Mouse (Mus musculus) forebrain, embryonic 14.5 days (tissue): ENCODE data around the gene Ano4. TPM values are rescaled to one million over a fixed set of nuclear protein-coding genes. Genes with fewer than 3 reads are reported as not detected.
A peak's percentile ranks its signal among the peaks of the same experiment; 100 is the strongest.

Experiments
- ATAC-seq: fragments of 200-750 bp; cut with Nextera tagmentation; 2 replicates; pipeline ENCODE4 v1.8.0; 2017; ENCODE audit warnings: mild to moderate bottlenecking, moderate library complexity
- DNase-seq: peaks from one replicate; pipeline ENCODE4 v3.0.0-alpha.2; 2015; ENCODE audit warnings: low spot score
- H3K27ac ChIP-seq: fragments of 300-500 bp; sonication (generic); 2 replicates; pipeline ENCODE4 v1.5.1; 2014; ENCODE audit warnings: low read depth, mild to moderate bottlenecking, control low read depth, low read length, moderate library complexity
- H3K27me3 ChIP-seq: fragments of 300-500 bp; sonication (generic); replicated peaks from 2 replicates; pipeline ENCODE4 v1.6.1; 2014; ENCODE audit warnings: low read length, control low read depth, mixed read lengths; ENCODE audit not compliant: control insufficient read depth, insufficient read depth
- H3K36me3 ChIP-seq: fragments of 300-500 bp; sonication (generic); 2 replicates; pipeline ENCODE4 v1.6.1; 2014; ENCODE audit warnings: low read length, control low read depth; ENCODE audit not compliant: control insufficient read depth, insufficient read depth
- H3K4me1 ChIP-seq: fragments of 300-500 bp; sonication (generic); 2 replicates; pipeline ENCODE4 v1.6.1; 2014; ENCODE audit warnings: antibody characterized with exemption, low read length, control low read depth; ENCODE audit not compliant: control insufficient read depth, insufficient read depth
- H3K4me2 ChIP-seq: fragments of 300-500 bp; sonication (generic); 2 replicates; pipeline ENCODE4 v1.6.1; 2014; ENCODE audit warnings: mild to moderate bottlenecking, control low read depth, low read length
- H3K4me3 ChIP-seq: fragments of 300-500 bp; sonication (generic); 2 replicates; pipeline ENCODE4 v1.5.1; 2014; ENCODE audit warnings: low read depth, low read length, control low read depth
- H3K9ac ChIP-seq: fragments of 300-500 bp; sonication (generic); 2 replicates; pipeline ENCODE4 v1.6.1; 2014; ENCODE audit warnings: mild to moderate bottlenecking, low read length, control low read depth, moderate library complexity
- H3K9me3 ChIP-seq: fragments of 300-500 bp; sonication (generic); replicated peaks from 2 replicates; pipeline ENCODE4 v1.6.1; 2016; ENCODE audit warnings: low read length, control low read depth, mixed read lengths; ENCODE audit not compliant: control insufficient read depth
- WGBS: fragments of 180-500 bp; shearing (Covaris S2); extraction: QIAGEN DNeasy Blood & Tissue Kit; methylation state at CpG from one replicate; pipeline ENCODE4 v1.1.7; 2014; 5-methylcytosine and 5-hydroxymethylcytosine counted together
- polyA plus RNA-seq: library from polyadenylated mRNA; unstranded; fragments of >200 nt; fragmentation: Nextera tagmentation; extraction: Ambion mirVana; gene quantifications from 2 replicates; pipeline ENCODE4 v1.2.1, GENCODE M21; 2014

Gene Ano4
- polyA plus RNA-seq, 1 experiment from 2014 or later: 4.7 TPM

DNA sequence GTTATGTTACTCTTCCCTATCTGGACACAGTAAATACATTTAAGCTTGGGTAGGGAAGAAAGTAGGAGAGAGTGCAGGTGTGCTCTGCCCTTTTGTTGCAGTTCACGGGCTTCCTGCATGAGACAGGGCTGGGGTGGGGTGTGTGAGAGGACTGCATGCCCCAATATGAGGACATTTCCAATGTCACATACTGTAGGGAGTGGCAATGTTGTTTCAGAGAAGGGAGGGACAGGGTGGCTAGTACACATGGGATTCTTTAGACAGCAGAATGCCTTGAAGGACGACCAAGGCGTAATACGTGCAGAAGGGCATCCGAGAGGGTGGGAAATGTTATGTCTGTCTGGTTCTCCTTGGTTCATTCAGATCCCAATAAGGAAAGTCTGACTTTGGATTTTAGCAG lies 18.2 kb downstream of the Ano4 start:
- H3K4me2 ChIP-seq: no peak overlapping the region
- no peak overlapping the region for H3K4me3 ChIP-seq
- no peaks in the 10 kb centered on the region for H3K4me1 ChIP-seq
- 95% methylated on average over 5 of the region's 5 CpGs for WGBS
- no peaks in the 10 kb centered on the region for H3K9me3 ChIP-seq
- H3K9ac ChIP-seq: no peak overlapping the region
- DNase-seq: no peak
- H3K27ac ChIP-seq: no peak overlapping the region
- H3K36me3 ChIP-seq: no peaks in the 10 kb centered on the region
- no peaks in the 10 kb centered on the region for H3K27me3 ChIP-seq
- ATAC-seq: no peak

DNA sequence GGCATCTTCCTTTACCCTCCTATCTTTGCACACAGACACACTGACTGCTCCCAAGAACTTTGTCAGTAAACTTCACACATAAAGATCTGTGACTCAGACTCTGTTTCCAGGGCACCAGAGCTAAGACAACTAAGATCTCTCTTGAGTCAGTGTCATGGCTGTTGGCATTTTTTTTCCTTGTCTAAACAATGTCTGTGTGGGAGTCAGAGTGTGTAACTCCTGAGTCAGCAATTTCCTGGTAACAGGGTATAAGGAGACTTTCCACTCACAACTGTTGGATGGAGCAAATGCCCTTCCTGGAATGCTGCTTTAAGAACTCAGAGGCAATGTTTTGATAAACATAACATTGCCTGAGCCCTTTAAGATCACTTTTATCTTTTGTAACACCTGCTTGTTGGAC lies 37.0 kb downstream of the Ano4 start:
- Histone ChIP-seq H3K4me1 (no peaks in the 10 kb centered on the region), H3K27me3 (no peaks in the 10 kb centered on the region), H3K9me3 (no peaks in the 10 kb centered on the region), H3K4me3 (no peak overlapping the region), H3K9ac (no peak overlapping the region), H3K36me3 (no peaks in the 10 kb centered on the region), H3K4me2 (no peak overlapping the region), H3K27ac (no peak overlapping the region)
- ATAC-seq (no peak), DNase-seq (no peak)

DNA sequence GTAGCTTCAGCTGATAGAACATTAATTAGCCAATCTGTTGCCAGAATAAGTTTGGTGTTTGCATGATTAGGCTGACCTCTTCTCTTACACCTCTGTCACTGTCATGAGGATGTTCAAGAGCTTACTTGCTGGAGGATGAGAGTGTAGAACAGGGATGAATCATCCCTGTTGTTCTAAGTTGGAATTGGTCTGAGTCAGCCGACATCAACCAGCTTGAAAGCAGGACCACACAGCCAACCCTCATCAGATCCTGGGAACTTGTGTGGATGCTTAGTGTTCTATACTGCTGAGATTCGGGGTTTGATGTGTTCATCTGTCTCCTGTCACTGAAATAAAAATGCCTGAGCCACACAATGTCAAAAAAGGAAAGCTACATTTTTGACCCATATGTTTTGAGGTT lies 44.2 kb downstream of the Ano4 start:
- DNase-seq: no peak
- 66% methylated on average over 2 of the region's 2 CpGs for WGBS
- Histone ChIP-seq H3K9me3 (no peaks in the 10 kb centered on the region), H3K36me3 (no peaks in the 10 kb centered on the region), H3K4me3 (no peak overlapping the region), H3K9ac (no peak overlapping the region), H3K27ac (no peak overlapping the region), H3K4me2 (no peak overlapping the region), H3K4me1 (no peaks in the 10 kb centered on the region), H3K27me3 (no peaks in the 10 kb centered on the region)
- no peak for ATAC-seq

DNA sequence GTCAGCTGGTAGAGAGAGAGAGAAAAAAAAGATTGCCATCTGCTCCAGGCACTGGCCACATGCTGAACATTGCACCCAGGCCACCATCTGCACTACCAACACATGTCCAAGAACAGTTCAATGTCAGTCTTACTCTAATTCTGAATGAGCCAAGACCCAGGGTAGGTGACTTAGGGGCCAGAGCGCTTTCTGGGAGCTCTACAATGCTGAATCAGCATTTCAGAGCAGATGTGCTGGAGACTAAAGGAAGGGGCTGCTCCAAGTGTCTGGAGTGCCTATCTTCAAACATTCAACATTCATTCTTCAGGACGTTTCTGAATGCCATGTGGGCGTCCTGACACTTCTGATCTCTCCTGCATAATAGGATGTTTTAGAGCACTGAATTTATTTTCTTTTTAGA lies 51.8 kb downstream of the Ano4 start:
- ATAC-seq (no peak), DNase-seq (no peak)
- Histone ChIP-seq H3K4me1 (no peaks in the 10 kb centered on the region), H3K27me3 (no peaks in the 10 kb centered on the region), H3K36me3 (no peaks in the 10 kb centered on the region), H3K9me3 (no peaks in the 10 kb centered on the region), H3K4me2 (no peak overlapping the region), H3K27ac (no peak overlapping the region), H3K4me3 (no peak overlapping the region), H3K9ac (no peak overlapping the region)
- WGBS: 71% methylated on average over 3 of the region's 3 CpGs

DNA sequence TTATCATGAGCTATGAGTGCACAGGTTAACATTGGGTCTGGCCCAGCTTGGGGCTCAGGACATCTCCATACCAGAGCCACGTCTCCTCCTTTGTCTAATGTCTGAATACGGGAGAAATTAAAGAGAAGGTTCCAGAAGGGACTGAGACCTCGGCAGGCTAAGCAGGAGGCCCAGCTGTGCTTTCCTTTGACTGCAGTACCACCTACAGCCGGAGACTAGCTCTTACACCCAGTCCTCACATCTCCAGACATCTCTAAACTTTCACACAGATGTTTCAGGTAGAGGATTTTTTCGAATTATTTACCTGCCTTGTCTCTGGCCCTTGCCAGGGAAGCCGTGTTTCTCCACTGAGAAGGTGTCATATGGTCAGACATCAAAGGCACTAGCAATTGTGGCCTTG lies 53.9 kb downstream of the Ano4 start:
- WGBS: 69% methylated on average over 6 of the region's 6 CpGs
- H3K9ac ChIP-seq: no peak overlapping the region
- no peak overlapping the region for H3K4me2 ChIP-seq
- no peaks in the 10 kb centered on the region for H3K27me3 ChIP-seq
- H3K4me1 ChIP-seq: no peaks in the 10 kb centered on the region
- H3K9me3 ChIP-seq: no peaks in the 10 kb centered on the region
- ATAC-seq: no peak
- H3K36me3 ChIP-seq: no peaks in the 10 kb centered on the region
- no peak overlapping the region for H3K4me3 ChIP-seq
- DNase-seq: peak; percentile 4
- no peak overlapping the region for H3K27ac ChIP-seq

DNA sequence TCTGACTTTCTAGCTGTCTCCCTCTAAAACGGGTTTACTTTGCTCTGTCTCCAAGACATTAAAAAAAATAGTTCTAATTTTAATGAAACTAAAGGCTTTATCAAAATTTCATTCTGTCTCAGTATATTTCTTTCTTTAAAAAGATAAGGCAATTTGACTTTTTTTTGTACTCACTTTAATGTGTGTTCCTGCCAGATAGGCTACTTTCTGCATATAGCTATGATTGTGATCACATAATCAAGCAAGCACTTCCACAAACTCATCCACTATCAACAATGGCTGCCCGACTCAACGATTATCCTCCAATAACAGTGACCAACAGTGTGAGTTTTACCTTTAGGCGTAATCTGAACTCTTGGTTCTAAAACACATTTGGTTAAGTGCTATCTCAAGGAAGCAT lies 55.3 kb downstream of the Ano4 start:
- no peak overlapping the region for H3K9ac ChIP-seq
- no peaks in the 10 kb centered on the region for H3K36me3 ChIP-seq
- no peak for DNase-seq
- no peaks in the 10 kb centered on the region for H3K27me3 ChIP-seq
- H3K4me2 ChIP-seq: no peak overlapping the region
- no peak overlapping the region for H3K27ac ChIP-seq
- H3K4me1 ChIP-seq: no peaks in the 10 kb centered on the region
- 93% methylated on average over 4 of the region's 4 CpGs for WGBS
- ATAC-seq: no peak
- no peak overlapping the region for H3K4me3 ChIP-seq
- H3K9me3 ChIP-seq: no peaks in the 10 kb centered on the region

DNA sequence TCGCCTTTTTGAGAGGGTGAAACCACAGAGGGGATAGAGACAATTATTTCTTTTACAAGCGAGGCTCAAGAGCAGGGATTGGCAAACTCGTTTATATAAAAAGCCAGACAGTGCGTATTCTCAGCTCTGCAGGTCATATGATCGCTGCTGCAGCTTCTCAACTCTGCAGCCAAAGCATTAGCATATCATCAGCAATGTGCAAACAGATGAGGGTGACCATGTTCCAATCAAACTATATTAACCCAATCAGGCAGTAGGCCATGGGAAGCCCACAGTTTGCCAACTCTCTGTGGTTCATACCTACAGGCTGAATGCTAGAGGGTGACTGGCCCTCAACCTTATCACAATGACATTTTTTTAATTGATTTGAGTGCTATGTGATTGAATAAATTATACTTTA lies 64.2 kb downstream of the Ano4 start:
- DNase-seq (peak; percentile 11), ATAC-seq (0 out of 2 replicates have a peak, but pooled peaks have one; percentile 20)
- Histone ChIP-seq H3K9me3 (no peaks in the 10 kb centered on the region), H3K27me3 (no peaks in the 10 kb centered on the region), H3K4me3 (no peak overlapping the region), H3K4me1 (no peaks in the 10 kb centered on the region), H3K36me3 (no peaks in the 10 kb centered on the region), H3K4me2 (no peak overlapping the region), H3K27ac (no peak overlapping the region), H3K9ac (no peak overlapping the region)
- WGBS: 50% methylated on average over 5 of the region's 5 CpGs

DNA sequence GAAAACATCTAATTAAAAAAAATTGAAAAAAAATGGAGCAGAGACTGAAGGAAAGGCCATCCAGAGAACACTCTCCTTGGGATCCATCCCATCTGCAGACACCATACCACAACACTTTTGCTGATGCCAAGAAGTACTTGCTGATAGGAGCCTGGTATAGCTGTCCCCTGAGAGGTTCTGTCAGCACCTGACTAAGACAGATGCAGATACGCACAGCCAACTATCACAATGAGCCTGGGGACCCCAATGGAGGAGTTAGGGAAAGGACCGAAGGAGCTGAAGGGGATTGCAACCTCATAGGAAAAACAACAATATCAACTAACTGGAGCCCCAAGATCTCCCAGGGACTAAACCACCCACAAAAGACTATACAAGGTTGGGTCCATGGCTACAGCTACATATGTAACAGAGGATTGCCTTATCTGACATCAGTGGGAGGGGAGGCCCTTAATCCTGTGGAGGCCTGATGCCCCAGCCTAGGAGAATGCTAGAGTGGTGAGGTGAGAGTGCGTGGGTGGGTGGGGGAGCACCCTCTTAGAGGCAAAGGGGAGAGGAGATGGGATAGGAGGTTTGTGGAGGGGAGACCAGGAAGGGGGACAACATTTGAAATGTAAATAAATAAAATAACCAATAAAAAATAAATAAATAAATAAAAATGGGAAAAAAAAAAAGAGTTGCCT lies 71.4 kb downstream of the Ano4 start:
- H3K4me3 ChIP-seq: no peak overlapping the region
- no peaks in the 10 kb centered on the region for H3K4me1 ChIP-seq
- no peak overlapping the region for H3K9ac ChIP-seq
- WGBS: 97% methylated on average over 3 of the region's 3 CpGs
- ATAC-seq (no peak), DNase-seq (no peak)
- H3K9me3 ChIP-seq: no peaks in the 10 kb centered on the region
- H3K36me3 ChIP-seq: no peaks in the 10 kb centered on the region
- no peak overlapping the region for H3K4me2 ChIP-seq
- H3K27me3 ChIP-seq: no peaks in the 10 kb centered on the region
- H3K27ac ChIP-seq: no peak overlapping the region

DNA sequence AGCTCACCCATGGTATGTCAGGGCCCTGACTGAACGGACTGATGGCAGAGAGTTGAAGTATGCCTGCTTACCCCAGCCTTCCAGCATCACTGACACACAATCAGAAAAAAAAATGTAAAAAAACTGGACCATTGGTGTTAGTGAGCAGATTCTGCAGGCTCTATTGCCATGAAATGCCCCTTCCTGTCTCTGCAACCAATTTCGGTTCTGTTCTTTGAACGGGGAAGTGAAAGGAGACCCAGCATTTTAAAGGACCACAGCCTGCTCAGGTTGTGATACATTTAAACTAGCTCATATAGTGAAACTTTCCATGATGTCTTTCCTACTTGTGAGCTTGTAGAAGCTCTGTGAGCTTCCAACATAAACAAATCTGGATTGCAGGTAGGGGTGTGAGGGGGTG lies 77.2 kb downstream of the Ano4 start:
- DNase-seq: no peak
- Histone ChIP-seq H3K9me3 (no peaks in the 10 kb centered on the region), H3K27ac (no peak overlapping the region), H3K4me2 (no peak overlapping the region), H3K9ac (no peak overlapping the region), H3K36me3 (no peaks in the 10 kb centered on the region), H3K4me3 (no peak overlapping the region), H3K27me3 (no peaks in the 10 kb centered on the region), H3K4me1 (no peaks in the 10 kb centered on the region)
- WGBS: 93% methylated on average over 3 of the region's 3 CpGs
- no peak for ATAC-seq
